Mouse (Mus musculus): ENCODE data around the gene Vamp1. TPM values are rescaled to one million over a fixed set of nuclear protein-coding genes. Genes with fewer than 3 reads are reported as not detected.

Gene Vamp1
- total and polyA plus RNA-seq, 3 experiments: 1.9 to 4.6 (median 3.1) TPM

GRCm38 (mm10) chr6:125267469-125267868 lies 52.1 kb downstream of the Vamp1 start:
- dilution Hi-C loops (cut with MboI; ENCODE audit: extremely low pct_ligation_motif_present, extremely low pct_unique_long_range_greater_than_20kb, low sequenced_read_pairs) (no loop called here), in situ Hi-C loops (cut with MboI; ENCODE audit: low pct_ligation_motif_present, low pct_unique_long_range_greater_than_20kb, low sequenced_read_pairs) (no loop called here)
- no peaks in the 10 kb centered on the region for H3K79me2 ChIP-seq (replicated peaks; ENCODE audit: control insufficient read depth, extremely low read depth, insufficient read depth, poor library complexity, severe bottlenecking)
- peaks cover 4 to 12% of the 10 kb centered on the region in 2 experiments; a peak in 3 of 4 replicates for H3K4me1 ChIP-seq (ENCODE audit: control insufficient read depth in 1 of 2, insufficient read depth in 2 of 2)
- no peak for DNase-seq (ENCODE audit: extremely low read depth)
- H3K9ac ChIP-seq (ENCODE audit: insufficient read depth, low read depth): no peak overlapping the region
- peaks cover 3% of the 10 kb centered on the region for H3K9me3 ChIP-seq (replicated peaks; ENCODE audit: low read length)
- H3K27me3 ChIP-seq (replicated peaks): peaks cover 12% of the 10 kb centered on the region
- no peak overlapping the region for H3K27ac ChIP-seq (ENCODE audit: insufficient read depth, low read depth)
- H3K4me2 ChIP-seq (ENCODE audit: insufficient read depth, low read depth, poor library complexity, severe bottlenecking): no peak overlapping the region
- H3K36me3 ChIP-seq (replicated peaks in 1 of 2; ENCODE audit: control insufficient read depth in 1 of 2, insufficient read depth in 1 of 2, low read length in 1 of 2): no peaks in the 10 kb centered on the region
- no peak overlapping the region for H3K4me3 ChIP-seq (replicated peaks in 1 of 3; ENCODE audit: low read depth in 2 of 3, low read length in 2 of 3, poor library complexity in 1 of 3)
- TF ChIP-seq ETS1 (conservative IDR thresholded peaks at IDR 0.05; ENCODE audit: low read depth, low read length): no peak
- no peak for TF ChIP-seq RCOR1 (conservative IDR thresholded peaks at IDR 0.05; ENCODE audit: low read depth, low read length)
- no peak for TF ChIP-seq GABPA (IDR thresholded peaks at IDR 0.05; ENCODE audit: insufficient replicate concordance, low read depth, low read length)
- TF ChIP-seq ZNF384 (IDR thresholded peaks at IDR 0.05; ENCODE audit: low read depth, low read length): no peak
- no peak for TF ChIP-seq BHLHE40 (IDR thresholded peaks at IDR 0.05; ENCODE audit: low read depth, low read length)
- TF ChIP-seq MYC (IDR thresholded peaks at IDR 0.05; ENCODE audit: low read depth, low read length): no peak
- TF ChIP-seq CTCF (conservative IDR thresholded peaks at IDR 0.05 in 1 of 2, IDR thresholded peaks at IDR 0.05 in 1 of 2; ENCODE audit: low read depth in 2 of 2, low read length in 2 of 2): no peak
- no peak for TF ChIP-seq UBTF (IDR thresholded peaks at IDR 0.05; ENCODE audit: low read depth, low read length)
- TF ChIP-seq NRF1 (IDR thresholded peaks at IDR 0.05; ENCODE audit: low read depth, low read length): no peak
- no peak for TF ChIP-seq HCFC1 (IDR thresholded peaks at IDR 0.05; ENCODE audit: low read depth, low read length)
- no peak for TF ChIP-seq MEF2A (IDR thresholded peaks at IDR 0.05; ENCODE audit: borderline replicate concordance, low read depth, low read length)

GRCm38 (mm10) chr6:125268799-125269198 lies 53.4 kb downstream of the Vamp1 start:
- no peaks in the 10 kb centered on the region for H3K9me3 ChIP-seq (replicated peaks; ENCODE audit: low read length)
- no peak for DNase-seq (ENCODE audit: extremely low read depth)
- no peak overlapping the region for H3K9ac ChIP-seq (ENCODE audit: insufficient read depth, low read depth)
- H3K4me2 ChIP-seq (ENCODE audit: insufficient read depth, low read depth, poor library complexity, severe bottlenecking): no peak overlapping the region
- no peak overlapping the region for H3K27ac ChIP-seq (ENCODE audit: insufficient read depth, low read depth)
- dilution Hi-C loops (cut with MboI; ENCODE audit: extremely low pct_ligation_motif_present, extremely low pct_unique_long_range_greater_than_20kb, low sequenced_read_pairs) (no loop called here), in situ Hi-C loops (cut with MboI; ENCODE audit: low pct_ligation_motif_present, low pct_unique_long_range_greater_than_20kb, low sequenced_read_pairs) (no loop called here)
- H3K36me3 ChIP-seq (replicated peaks in 1 of 2; ENCODE audit: control insufficient read depth in 1 of 2, insufficient read depth in 1 of 2, low read length in 1 of 2): no peaks in the 10 kb centered on the region
- peaks cover 14% of the 10 kb centered on the region for H3K27me3 ChIP-seq (replicated peaks)
- peaks cover 4 to 13% of the 10 kb centered on the region in 2 experiments; a peak in 3 of 4 replicates for H3K4me1 ChIP-seq (ENCODE audit: control insufficient read depth in 1 of 2, insufficient read depth in 2 of 2)
- H3K79me2 ChIP-seq (replicated peaks; ENCODE audit: control insufficient read depth, extremely low read depth, insufficient read depth, poor library complexity, severe bottlenecking): no peaks in the 10 kb centered on the region
- TF ChIP-seq JUND (conservative IDR thresholded peaks at IDR 0.05; ENCODE audit: low read depth, low read length) (no peak), USF2 (conservative IDR thresholded peaks at IDR 0.05; ENCODE audit: low read depth, low read length) (no peak), ZC3H11A (IDR thresholded peaks at IDR 0.05; ENCODE audit: low read depth, low read length) (no peak), RCOR1 (conservative IDR thresholded peaks at IDR 0.05; ENCODE audit: low read depth, low read length) (no peak)
- no peak overlapping the region for H3K4me3 ChIP-seq (replicated peaks in 1 of 3; ENCODE audit: low read depth in 2 of 3, low read length in 2 of 3, poor library complexity in 1 of 3)

All from CH12.LX (cell line).